Mouse (Mus musculus): ENCODE data around the gene Ubtf.

The Ubtf gene

GRCm38 (mm10) chr11:102347683-102348082 lies 28.1 kb upstream of the Ubtf start:
- DNase-seq (ENCODE audit: low spot score in 2 of 2): peak in 1 of 2 experiments; percentile 56

- peak; percentile 21 to 64 for DNase-seq (ENCODE audit: low spot score in 2 of 2)
Measured at GRCm38 (mm10) chr11:102346926-102347325, 27.4 kb upstream of the Ubtf start.

DNA sequence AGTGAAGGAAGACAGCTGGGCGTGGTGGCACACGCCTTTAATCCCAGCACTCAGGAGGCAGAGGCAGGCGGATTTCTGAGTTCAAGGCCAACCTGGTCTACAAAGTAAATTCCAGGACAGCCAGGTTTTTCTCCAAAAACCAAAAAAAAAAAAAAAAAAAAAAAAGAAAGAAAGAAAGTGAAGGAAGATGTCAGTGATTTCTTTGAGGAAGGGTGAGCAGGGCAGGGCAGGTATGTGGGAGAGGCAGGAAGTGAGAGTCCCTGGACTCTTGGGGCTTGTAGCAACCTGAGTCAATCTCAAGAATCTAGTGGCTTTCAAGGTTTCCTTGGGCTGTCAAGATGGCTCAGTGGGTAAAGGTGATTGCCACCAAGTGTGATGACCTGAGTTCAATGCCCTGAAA lies 24.9 kb upstream of the Ubtf start:
- no peak for DNase-seq (ENCODE audit: low spot score in 2 of 2)

DNA sequence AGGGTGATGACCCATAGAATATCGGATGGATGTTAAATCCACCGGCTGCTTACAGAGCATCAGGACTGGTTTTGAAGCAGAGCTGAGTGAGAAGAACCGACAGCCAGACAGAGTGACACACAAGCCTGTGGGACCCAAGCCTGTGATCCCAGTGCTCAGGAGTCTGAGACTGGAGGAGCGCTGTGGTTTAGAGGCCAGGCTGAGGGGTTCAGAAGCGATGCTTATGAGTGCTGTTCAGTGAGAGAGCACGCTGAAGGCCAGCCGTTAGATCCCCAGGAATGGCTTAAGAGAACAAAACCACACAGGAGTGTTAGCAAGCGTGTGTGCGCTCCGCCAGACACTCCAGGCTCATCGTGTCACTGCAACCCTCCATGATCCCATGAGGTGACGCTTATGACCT lies 23.2 kb upstream of the Ubtf start:
- peak in 1 of 2 experiments; percentile 54 for DNase-seq (ENCODE audit: low spot score in 2 of 2)

DNA sequence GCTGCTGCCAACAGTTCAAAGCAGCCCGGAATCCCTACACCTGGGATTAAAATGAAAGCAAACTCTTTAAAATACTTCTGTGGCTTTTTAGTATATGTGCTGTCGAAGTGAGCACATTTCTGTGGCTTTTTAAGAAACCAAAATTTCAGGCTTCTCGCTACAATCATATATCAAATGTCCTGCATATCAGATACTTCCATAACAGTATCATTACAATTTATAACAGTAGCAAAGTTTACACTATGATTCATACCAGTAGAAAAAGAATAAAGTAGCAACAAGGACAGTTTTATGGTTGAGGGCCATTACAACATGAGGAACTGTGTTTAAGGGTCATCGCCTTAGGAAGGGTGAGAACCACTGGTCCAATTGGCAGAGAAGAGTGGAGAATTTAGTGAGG lies 21.6 kb upstream of the Ubtf start:
- no peak for DNase-seq (ENCODE audit: low spot score in 2 of 2)

GRCm38 (mm10) chr11:102339624-102340023 lies 20.1 kb upstream of the Ubtf start:
- DNase-seq (ENCODE audit: low spot score in 2 of 2): peak; percentile 22 to 64

DNA sequence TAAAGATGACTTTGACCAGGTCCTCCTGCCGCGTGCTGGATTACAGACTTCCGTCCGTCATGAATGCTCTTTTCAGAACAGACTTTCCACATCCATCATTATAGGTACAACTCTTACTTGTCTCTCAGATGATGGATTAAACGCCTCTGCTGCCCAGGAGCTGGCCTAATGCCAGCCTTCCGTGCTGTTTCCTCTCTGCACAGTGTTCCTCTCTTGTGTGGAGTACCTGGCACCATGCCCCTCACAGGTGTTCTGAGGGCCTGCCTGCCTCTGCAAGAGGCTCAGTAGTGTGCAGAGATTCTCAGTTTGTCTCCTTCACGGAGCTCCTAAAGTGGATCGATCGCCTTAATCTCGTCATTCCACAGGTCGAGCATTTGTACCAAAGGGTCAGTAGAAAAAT lies 19.7 kb upstream of the Ubtf start:
- no peak for DNase-seq (ENCODE audit: low spot score in 2 of 2)

DNA sequence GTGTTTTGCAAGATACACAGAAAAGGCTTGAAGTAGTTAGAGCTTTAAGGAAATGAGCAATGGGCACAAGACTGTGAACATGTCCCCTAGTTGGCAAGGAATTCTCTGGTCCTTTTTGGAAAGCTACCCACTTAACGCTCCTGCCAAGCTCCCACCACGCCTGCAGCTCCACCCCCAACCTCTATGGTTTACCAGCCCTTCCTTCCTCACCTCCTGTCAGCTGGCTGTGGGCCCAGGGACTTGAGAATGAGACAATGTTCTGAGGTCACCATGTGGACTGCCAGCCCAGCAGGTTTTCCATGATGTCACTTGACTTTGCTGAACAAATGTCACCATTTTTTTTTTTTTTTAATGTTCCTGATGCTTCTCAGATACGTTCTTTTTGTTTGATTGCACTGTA lies 19.0 kb upstream of the Ubtf start:
- DNase-seq (ENCODE audit: low spot score in 2 of 2): no peak

GRCm38 (mm10) chr11:102337921-102338320 lies 18.4 kb upstream of the Ubtf start:
- DNase-seq (ENCODE audit: low spot score in 2 of 2): no peak

DNA sequence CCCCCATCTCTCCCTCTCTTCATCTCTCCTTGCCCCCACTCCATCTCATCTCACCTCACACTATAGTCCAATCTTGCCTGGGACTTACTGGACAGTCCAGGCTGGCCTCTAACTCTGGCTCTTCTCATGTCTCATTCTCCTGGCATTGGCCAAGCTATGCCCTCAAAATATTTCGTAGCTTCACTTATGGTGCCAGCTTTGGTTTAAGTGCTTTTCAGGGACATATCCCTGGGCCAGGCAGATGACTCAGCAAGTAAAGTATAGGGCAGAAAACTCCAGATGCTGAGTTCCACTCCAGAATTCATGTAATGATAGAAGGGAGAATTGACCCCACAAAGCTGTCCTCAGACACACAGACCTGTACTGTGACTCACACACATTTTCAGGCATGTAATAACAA lies 16.6 kb upstream of the Ubtf start:
- no peak for DNase-seq (ENCODE audit: low spot score in 2 of 2)

DNA sequence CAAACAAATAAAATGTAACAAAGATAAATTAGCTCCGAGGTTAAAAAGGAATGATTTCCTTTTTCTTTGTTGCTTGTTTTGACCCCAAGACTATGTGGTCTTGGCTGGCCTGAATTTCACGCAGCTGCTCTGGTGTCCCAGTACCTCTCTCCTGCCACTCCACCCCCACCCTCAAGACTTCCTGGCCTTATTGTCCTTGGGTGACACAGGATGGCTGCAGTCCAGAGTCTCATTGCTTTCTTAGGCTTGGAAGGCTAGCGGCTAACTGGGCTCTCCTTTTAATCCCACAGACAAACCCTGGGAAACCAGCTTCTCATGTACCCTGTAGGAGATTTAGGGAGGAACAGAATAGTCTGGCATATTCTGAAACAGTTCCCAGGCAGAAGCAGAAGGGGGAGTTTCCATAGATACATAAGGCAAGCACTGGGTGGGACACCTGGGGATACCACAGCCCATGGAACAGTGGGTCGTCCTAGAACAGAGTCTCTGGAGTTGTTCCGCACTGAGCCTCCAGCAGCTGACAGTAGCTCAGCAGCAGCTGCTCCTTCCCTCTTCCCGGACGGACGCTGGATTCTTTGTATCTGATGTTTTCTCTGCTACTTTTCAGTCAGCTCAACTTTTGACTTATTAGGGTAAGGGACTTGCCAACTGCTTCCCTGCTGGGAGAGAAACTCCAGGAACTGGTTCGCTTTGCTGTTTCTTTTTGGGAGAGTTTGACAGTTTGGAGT lies 15.6 kb upstream of the Ubtf start:
- no peak for DNase-seq (ENCODE audit: low spot score in 2 of 2)

DNA sequence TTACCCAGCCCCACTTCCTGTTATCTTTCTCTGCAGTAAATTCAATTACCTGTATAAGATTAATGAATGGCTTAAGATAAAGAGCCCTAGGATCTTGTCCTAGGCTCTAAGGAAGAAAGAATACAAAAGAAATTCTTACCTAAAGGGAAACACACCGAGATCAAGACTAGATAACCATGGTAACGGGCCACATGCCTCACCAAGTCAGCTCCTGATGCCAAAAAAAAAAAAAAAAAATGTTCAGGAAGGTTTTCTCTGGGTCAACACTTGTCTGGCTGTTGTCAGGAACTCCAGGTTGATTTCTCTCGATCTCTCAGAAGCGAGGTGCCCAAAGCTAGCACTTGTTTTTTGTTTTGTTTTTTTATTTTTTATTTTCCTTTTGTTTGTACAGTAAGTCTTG lies 14.5 kb upstream of the Ubtf start:
- no peak for DNase-seq (ENCODE audit: low spot score in 2 of 2)

DNA sequence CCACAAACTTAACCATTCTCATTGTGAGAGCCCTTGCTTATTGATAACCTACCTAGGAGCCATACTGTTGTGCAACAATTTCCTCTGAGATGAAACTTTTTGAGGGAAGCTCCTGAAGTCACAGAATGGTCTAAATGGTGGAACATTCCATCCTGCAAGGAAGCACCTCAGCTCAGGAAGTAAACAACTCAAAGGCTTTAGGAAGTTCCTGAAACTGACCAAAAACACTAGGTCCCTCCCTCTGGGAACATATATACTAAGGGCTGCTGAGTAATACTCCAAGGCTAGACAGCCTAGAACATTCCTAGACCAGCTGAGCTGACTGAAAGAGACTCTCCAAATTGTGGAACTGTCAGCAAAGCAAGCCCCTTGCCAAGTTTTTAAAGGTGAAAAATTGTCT lies 13.5 kb upstream of the Ubtf start:
- DNase-seq (ENCODE audit: low spot score in 2 of 2): no peak

DNA sequence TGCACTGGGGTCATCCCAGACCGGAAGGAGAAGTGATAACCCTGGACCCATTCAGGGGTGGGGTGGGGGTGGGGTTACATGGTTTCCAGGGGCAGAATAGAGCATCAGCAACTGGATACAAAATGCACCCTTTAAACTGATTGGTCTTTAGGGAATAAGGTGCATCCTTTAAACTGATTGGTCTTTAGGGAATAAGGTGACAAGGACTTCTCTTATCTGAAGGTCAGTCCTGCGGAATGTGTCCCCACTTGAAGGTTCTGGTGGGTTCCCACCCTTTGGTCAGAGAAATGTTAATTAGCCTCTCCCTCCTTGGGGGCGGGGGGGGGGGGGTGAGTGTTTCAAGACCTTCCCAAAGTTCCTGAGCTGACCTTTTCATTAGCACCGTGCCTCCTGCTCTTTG lies 12.3 kb upstream of the Ubtf start:
- no peak for DNase-seq (ENCODE audit: low spot score in 2 of 2)

DNA sequence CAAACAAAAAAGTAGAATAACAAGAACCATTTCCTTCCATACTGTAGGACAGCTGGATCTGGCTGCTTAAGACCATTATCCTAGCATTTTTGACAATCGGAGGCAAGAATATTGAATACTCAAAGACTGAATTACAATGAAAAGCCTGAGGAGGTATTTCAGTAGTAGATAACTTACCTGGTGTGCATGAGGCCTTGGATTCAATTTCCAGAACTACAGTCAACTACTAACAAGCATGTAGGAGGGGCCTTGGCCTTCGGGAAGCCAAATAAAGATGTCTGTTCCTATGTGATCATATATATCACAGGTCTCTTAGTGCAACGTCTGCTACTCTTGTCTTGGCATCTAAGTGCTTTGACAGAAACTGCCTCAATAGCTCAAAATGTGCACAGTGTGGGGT lies 10.5 kb upstream of the Ubtf start:
- DNase-seq (ENCODE audit: low spot score in 2 of 2): no peak

DNA sequence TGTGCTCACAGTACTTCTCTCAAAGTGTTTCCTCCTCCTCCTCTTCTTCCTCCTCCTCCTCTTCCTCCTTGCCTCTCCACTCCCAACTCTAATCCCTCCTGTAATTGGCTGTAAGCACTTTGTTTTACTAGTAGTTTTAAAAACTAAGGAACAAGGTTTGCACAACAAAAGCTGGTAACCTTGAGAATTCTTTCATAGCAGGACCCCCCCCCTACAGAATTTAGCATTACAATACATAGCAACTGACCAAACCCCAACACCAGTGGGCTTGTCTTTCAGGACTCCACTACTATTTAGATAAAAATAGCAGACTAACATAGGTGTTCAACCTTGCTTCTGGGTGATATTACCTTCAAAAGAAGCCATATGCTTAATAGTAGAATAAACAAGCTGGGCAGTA lies 10.0 kb upstream of the Ubtf start:
- DNase-seq (ENCODE audit: low spot score in 2 of 2): no peak

GRCm38 (mm10) chr11:102327839-102328238 lies 8.3 kb upstream of the Ubtf start:
- DNase-seq (ENCODE audit: low spot score in 2 of 2): no peak

DNA sequence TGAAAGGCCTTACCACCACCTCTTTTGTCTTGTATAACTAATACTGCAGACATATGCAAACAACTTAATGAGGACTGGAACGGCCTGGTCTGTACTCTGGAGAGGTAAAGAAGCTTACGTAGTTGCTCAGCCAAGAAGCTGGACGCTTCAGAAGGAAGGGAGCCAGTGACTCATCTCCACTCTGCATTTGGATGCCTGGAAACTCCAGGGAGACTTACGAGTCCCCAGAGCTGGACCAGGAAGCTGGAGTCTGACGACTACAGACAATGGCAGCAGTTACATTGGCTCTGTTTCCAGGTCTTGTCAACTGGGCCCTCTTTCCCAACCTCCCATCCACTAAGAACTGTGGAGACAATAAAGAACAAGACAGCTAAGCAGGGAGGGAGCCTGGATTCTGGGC lies 7.7 kb upstream of the Ubtf start:
- DNase-seq (ENCODE audit: low spot score in 2 of 2): no peak

GRCm38 (mm10) chr11:102323516-102323915 lies 4.0 kb upstream of the Ubtf start:
- no peak for DNase-seq (ENCODE audit: low spot score in 2 of 2)

DNA sequence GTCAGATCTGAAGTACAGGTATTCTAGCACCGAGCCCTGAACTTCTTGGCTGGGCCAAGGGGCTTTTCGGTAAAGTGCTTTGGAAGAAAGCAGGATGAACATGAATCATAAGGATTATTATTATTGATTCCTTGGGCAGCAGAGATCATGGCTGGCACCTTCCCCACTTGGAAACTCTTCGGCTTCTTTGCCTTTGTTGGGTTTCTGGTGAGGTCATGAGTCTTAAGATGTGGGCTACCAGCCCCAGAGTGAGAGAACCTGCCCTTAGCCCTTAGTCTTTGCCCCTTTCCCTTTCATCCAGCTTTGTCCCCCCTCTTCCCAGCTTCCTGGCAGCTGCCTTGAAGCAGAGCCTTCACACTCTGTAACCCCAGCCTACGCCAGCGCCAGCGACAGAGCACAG lies 2.4 kb upstream of the Ubtf start:
- no peak for DNase-seq (ENCODE audit: low spot score in 2 of 2)

GRCm38 (mm10) chr11:102320686-102321005 lies 1.1 kb upstream of the Ubtf start:
- peak in 1 of 2 experiments; percentile 73 for DNase-seq (ENCODE audit: low spot score in 2 of 2)

DNA sequence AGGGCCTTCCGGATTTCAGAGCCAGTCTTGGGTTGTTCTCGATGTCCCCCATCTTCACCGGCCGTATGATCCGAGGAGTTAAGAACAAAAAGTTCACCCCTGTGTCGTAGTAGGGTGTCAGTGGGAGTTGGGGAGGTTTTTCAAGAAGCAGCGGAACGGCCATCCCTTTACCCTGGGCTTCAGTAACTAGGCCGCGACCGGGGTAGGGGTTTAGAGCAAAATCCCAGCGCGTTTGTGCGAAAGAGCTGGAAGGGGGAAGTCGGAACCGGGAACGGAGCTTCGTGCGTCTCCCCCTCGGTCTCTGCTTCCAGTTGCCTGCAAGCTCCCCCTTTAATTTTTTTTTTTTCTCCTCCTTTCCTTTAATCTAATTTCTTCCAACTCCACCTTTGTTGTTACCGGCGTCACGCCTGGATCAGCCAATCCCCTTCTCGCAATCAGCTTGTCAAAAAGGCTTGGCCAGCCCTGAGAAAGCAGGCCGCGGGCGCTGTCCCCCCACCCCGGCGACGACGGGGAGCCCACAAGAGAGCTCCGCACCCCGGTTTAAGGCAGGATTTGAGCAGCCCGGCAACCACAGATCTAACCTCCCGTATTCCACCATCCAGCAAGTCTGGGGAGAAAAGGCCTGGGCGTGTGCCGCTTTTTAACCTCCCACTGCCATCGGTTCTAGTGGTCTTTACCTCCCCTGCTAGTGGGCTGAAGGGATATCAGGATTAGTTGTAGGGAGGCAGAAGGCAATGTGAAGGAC lies 571 bp upstream of the Ubtf start:
- DNase-seq (ENCODE audit: low spot score in 2 of 2): peak; percentile 80 to 87

DNA sequence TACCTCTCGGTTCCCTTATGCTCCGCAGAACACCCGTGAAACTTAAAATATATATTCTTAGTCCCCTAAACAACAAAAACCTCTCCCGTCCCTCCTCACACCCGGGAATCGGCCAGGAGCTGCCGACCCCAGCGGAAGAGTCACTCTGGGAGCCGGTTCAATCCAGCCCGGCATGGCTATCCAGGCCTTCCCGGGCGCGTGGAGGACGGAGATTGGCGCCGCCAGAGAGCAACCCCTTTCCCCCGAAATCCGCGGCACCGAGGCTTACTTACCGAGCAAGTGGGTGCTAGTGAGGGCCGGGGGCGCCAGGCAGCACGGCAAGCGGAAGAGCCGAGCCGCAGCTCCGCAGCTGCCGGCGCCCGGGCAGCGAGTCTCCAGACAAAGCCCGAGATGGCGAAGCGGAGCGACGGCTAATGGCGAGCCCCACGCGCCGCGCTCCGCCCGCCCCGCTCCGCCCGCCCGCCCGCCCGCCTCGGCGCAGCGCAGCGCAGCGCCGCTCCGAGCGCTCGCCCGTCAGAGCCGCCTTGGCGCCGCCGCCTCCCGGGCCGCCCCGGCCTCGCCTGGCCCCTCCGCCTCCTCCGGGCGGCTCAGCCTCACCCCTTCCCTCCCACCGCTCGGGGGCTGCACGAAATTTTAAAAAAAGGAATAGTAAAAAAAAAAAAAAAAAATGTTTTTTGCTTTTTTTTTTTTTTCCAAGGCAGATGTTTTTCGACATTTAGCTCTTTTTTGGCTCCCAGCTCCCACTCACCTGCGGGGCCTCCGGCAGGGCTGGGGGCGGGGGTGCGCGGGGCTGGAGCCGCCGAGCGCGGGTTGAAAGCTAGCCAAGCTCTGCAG lies 749 bp downstream of the Ubtf start:
- DNase-seq (ENCODE audit: low spot score in 2 of 2): peak; percentile 68 to 89

Data from spleen, postnatal 4 days (tissue).